Mouse (Mus musculus) hematopoietic multipotent progenitor cell, adult 10-12 weeks (in vitro differentiated cells): ENCODE measurements around the gene Med24. TPM values are rescaled to one million over a fixed set of nuclear protein-coding genes. Genes with fewer than 3 reads are reported as not detected.

ENCODE experiments used
- polyA plus RNA-seq: library from polyadenylated mRNA; stranded (reverse); fragments of >175 nt; gene quantifications from 2 replicates; pipeline ENCODE4 v1.2.3, GENCODE M21; 2012; ENCODE audit warnings: low replicate concordance

Med24 gene
- polyA plus RNA-seq: 71.6 and 109 TPM in 2 replicates

GRCm38 (mm10) chr11:98729119-98729588, at the start of gene Med24:
Gene Med24 (minus strand): TSS chr11:98729435.

GRCm38 (mm10) chr11:98774582-98775347, 45.5 kb upstream of the Med24 start, which contains the start of gene Nr1d1:
Gene Nr1d1 (minus strand): TSS chr11:98775333.

GRCm38 (mm10) chr11:98740393-98741050, 11.3 kb upstream of the Med24 start, which contains the start of gene Thra:
Gene Thra (plus strand): TSS chr11:98740638.

GRCm38 (mm10) chr11:98701213-98701670, 28.0 kb downstream of the Med24 start, which contains the start of gene Csf3:
Gene Csf3 (plus strand): TSS chr11:98701263.

GRCm38 (mm10) chr11:98681786-98682745, 47.2 kb downstream of the Med24 start, which contains the start of gene Psmd3:
Gene Psmd3 (plus strand): TSS chr11:98682554.

GRCm38 (mm10) chr11:98664091-98664490, 65.1 kb downstream of the Med24 start, which contains the start of gene Gsdma:
Gene Gsdma (plus strand): TSS chr11:98664351.

Other genes starting within 250 kb of the Med24 start
- gene Ikzf3, start 183.4 kb downstream of the Med24 start, polyA plus RNA-seq: 71.3 and 78.4 TPM in 2 replicates
- 0.86 and 2.4 TPM in 2 replicates for gene Zpbp2, start 178.3 kb downstream of the Med24 start, polyA plus RNA-seq
- gene Ormdl3, start 142.1 kb downstream of the Med24 start, polyA plus RNA-seq: 33.4 and 47.2 TPM in 2 replicates
- not detected in 2 replicates for gene Lrrc3c, start 131.1 kb downstream of the Med24 start, polyA plus RNA-seq
- gene Gm12355, start 103.8 kb downstream of the Med24 start, polyA plus RNA-seq: not detected in 2 replicates
- gene Gsdma3, start 103.1 kb downstream of the Med24 start, polyA plus RNA-seq: not detected in 2 replicates
- gene Gsdma2, start 82.7 kb downstream of the Med24 start, polyA plus RNA-seq: not detected in 2 replicates
- 0.04 TPM in 1 of 2 replicates, not detected in the other for gene Gsdma, start 65.1 kb downstream of the Med24 start, polyA plus RNA-seq
- gene Psmd3, start 46.9 kb downstream of the Med24 start, polyA plus RNA-seq: 81.9 and 109 TPM in 2 replicates
- 0.15 TPM in 1 of 2 replicates, not detected in the other for gene Csf3, start 28.2 kb downstream of the Med24 start, polyA plus RNA-seq
- 14.2 and 27.2 TPM in 2 replicates for gene Thra, start 11.2 kb upstream of the Med24 start, polyA plus RNA-seq
- gene Nr1d1, start 45.9 kb upstream of the Med24 start, polyA plus RNA-seq: 4.5 and 4.7 TPM in 2 replicates
- 57.1 and 163 TPM in 2 replicates for gene Msl1, start 66.1 kb upstream of the Med24 start, polyA plus RNA-seq
- gene Casc3, start 75.5 kb upstream of the Med24 start, polyA plus RNA-seq: 42.9 and 45.2 TPM in 2 replicates
- gene Rapgefl1, start 107.3 kb upstream of the Med24 start, polyA plus RNA-seq: 1.3 and 3.6 TPM in 2 replicates
- gene Wipf2, start 134.2 kb upstream of the Med24 start, polyA plus RNA-seq: 50.0 and 56.4 TPM in 2 replicates
- 0.40 and 0.89 TPM in 2 replicates for gene Cdc6, start 178.4 kb upstream of the Med24 start, polyA plus RNA-seq
- gene Rara, start 198.4 kb upstream of the Med24 start, polyA plus RNA-seq: 162 and 425 TPM in 2 replicates